Mouse (Mus musculus) testis, postnatal 10 days (tissue): ENCODE results near the gene Pate2.

ENCODE experiments used
- DNase-seq: peaks from one replicate; pipeline ENCODE4 v3.0.0; 2021; ENCODE audit warnings: low spot score

The Pate2 gene

DNA sequence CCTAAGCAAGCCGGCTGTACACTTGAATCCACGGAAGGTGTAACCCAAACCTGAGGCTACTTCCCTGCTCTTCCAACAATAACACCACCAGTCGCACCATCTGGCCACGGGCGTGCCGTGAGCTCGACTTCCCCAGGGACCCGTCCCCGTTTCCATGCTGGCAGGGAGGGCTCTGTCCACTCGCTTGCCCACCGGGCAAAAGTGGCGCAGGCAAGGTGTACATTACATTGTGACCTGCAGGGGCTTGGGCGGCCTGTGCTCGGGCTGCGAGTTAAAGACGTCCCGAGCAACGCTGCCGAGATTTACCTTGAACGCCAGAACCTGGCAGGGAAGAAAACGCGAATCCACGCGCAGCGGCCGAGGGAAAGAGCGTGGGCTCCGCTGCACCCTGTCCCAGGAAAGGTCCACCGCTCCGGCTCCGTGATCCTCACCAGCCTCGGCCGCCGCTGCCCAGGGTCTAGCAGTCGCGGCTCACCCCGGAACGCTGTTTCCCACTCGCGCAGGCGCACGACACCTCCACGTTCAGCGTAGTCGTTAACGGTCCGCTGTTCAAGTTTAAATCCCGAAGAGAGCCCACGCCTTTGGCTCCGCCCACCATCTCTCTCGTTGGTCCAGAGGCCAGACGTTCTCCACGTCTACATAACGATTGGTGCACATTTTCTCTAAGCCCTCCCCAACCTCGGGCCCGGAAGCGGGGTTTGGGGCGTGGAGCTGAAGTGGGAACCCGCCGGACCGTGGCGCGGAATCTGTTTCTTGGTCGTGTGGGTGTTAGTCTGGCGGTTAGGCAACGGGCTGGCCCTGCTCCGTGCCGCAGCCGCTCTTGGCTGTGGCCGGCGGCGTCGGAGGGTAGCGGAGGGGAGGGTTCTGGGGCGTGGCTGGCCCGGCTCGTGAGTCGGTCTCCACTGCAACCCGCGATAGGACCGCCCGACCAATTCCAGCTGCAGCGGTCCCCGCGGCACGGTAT, at the start of gene Pate2, which contains the start of gene Hyls1:
TSS of gene Pate2 (plus strand) at position 714 of the 964 bp plus-strand sequence.
TSS of gene Hyls1 (minus strand) at position 828 of the 964 bp plus-strand sequence.
- DNase-seq = peak; percentile 95

DNA sequence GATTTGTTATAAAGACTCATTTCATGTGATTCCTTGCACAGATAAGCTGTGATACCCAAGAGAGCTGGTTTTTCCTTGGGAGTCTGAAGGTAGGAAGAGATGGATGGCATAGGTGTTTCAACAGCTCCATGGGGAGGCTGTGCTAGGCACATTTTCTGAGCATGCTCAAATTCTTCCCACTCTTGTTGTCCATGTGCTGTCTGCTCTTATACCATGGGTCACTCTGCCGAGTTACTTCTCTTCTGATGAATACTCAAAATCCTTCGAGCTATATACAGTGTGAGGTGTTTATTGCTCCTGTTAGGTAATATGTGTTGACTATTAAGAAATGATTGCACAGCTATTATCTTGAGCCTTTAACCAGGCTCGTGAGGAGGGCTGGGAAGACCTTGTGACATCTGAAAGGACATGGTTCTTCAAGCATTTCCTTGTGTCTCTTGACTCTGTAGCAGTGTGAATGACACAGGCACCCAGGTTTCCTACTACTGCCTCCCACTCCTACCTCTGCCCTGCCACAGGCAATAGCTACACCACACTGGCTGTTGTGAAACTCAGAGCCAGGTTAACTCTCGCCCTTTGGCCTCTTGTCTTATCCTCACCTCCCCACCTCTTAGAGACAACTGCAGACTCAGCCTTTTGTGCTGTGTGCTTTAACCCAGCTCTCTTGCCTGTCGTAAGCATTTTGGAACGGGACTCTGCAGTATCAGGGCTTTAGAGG, 49.3 kb upstream of the Pate2 start:
- DNase-seq = no peak

DNA sequence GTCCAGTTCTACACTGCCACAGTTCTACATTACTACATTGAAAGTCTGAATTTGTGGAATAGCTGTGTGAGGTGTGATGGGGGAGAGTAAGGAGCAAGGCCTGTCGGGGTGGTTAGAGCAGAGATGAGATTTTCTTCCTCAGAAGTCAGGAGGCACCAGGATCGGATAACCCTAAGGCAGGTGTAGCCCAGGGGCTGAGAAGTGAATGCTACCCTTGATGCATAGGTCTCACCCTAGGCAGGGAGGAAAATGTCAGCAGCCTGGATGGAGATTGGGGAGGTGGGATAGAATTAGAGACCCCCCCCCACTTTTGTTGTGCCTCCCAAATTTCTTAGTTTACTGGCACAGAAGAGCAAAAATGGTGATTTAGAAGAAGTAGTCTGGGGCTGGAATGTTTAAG, 47.8 kb upstream of the Pate2 start:
- DNase-seq = no peak

DNA sequence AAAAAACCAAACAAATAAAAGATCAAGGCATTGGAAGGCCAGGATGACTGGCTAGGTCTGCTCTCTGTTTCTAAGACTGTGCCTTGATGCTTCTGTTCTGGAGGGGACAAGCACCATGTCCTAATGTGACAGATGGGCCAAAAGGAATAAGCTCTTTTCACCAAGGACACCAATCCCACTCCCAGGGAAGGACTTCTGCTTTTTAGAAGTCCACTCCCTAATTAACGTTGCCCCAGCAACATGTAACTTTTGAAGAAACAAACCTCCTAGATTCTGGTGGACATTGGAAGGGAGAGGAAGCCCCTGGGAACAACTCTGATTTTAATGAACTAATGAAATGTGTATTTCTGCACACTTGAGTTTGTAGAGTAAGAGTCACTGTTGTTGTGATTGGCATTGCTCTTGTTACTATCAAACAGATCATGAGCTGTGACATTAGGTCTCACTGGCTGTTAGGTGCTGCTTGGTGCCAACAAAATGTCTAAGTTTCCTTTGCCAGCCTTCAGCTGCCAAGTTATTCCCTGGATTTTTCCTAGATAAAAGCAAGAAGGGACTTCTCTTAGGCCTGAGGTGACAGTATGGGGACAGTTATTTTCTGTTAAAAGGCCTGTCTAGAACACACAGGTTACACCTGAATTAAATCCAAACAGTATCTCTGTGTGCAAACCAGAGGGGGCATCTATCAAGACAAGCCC, 47.1 kb upstream of the Pate2 start:
- DNase-seq = no peak

DNA sequence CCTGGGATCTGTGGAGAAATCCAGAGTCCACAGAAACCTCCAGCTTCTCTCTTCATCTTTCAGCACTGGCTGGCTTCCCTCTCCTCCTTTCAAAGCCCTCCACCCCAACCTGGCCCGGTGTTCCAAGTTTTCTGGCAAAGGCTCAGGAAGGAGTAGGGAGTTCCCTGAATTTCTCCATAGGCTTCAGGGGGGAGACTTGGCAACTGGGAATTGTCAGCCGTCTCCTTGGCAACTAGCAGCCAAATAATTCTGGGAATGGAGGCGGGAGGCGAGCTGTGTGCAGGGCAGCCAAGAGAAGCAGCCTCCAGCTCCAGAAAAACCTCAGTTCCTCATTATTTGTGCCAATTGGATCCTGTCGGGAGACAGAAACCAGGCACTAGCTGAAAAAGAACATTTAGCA, 46.5 kb upstream of the Pate2 start:
- no peak for DNase-seq

DNA sequence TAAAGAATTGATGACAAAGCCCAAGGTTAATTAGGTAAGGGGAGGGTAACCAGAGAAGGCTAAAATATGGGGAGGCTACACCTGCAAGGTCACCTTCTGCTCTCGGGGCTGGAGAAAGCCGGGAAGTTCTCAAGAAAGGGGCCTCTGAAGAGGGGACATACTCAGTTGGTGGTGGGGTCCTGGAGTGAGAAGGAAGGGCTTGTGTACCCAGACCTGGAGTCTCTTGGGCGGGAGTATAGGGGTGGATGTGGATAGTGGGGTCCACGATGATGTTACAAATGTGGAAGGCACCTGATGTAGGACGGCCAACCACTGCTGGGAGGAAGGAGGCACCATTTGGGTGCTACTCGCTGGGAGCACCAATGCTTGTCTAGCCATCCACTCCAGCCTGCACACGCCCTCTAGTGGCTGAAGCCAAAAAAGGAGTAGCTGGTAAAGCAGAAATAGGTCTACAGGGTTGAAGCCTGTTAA, 46.1 kb upstream of the Pate2 start:
- DNase-seq = peak; percentile 80

DNA sequence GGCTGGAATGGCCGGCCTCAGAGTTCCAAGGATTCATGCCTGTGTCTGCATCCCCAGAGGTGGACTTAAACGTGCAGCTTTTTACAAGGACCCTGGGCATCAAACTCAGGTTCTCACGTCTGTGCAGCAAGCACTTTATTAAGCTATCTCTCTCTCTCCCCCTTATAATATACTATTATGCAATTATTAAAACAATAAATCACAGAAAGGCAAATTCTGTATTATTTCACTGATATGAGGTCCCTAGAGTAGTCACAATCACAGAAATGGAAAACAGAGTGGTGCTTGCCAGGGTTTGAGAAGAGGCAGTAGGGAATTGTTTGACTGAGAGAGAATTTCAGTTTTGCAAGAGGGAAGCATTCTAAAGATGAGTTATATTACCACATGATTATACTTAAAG, 40.9 kb upstream of the Pate2 start:
- DNase-seq = no peak

DNA sequence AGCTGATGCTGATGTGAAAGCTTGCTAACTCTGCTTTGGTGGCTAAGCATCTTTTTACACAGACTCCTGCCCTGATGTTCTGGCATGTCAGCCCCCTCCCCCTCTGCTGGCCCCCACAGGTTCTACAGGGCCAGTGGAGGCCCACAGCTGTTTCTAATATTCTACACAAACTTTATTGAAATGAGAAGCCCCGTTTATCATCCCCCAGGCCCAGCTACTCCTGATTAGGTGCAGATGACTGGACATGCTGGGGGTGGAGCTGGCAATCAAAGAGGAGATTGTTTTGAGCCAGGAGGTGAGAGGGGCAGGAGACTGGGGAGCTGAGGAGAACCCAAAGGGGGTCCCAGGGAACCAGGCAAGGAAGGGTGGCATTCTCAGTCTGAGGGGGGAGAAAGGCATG, 40.3 kb upstream of the Pate2 start:
- no peak for DNase-seq

DNA sequence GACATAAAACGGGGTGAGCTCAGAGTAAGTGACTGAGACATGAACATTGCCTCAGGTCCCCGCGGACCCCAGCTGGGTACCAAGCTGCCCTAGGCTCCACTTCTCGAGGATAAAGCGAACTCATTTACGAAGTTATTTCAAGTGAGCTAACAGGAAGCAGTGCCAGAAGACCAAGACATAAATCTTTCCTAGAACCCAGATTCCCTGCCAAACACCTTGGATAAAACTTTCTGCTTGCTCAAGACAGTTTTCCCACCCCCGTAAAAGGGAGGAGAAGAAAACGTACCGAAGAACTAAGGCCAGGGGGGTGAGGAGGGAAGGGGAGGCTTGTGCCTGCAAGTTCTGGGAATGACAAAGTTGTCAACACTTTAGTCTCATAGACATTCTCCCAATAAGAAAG, 36.8 kb upstream of the Pate2 start:
- DNase-seq = no peak

DNA sequence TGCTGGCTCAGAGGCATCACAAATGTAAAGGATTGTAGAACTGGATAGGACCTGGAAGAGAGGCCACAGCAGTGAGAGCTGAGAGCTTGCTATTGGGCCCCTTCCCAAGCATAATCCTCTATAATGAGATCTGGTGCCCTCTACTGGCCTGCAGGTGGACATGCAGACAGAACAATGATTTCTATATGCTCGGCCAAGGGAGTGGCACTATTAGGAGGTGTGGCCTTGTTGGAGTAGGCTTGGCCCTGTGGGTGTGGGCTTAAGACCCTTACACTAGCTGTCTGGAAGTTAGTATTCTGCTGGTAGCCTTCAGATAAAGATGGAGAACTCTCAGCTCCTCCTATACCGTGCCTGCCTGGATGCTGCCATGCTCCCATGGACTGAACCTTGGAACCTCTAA, 35.0 kb upstream of the Pate2 start:
- DNase-seq = peak; percentile 65

DNA sequence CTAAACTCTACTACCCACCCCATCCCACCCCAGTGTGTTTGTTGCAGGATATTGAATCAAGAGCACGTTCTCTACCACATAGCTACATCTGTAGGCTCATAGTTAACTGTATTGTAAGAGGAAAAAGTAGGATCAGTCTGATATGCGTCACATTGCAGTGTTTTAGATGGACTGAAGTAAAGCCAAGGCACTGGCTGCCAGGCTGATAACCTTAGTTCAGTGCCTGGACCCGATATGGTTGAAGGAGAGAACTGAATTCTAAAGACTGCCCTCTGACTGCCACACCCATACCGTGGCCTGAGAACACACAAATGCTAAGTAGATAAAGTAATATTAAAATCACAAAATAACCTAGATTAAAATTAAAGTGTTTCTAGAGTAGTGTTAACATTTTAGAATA, 34.2 kb upstream of the Pate2 start:
- no peak for DNase-seq

DNA sequence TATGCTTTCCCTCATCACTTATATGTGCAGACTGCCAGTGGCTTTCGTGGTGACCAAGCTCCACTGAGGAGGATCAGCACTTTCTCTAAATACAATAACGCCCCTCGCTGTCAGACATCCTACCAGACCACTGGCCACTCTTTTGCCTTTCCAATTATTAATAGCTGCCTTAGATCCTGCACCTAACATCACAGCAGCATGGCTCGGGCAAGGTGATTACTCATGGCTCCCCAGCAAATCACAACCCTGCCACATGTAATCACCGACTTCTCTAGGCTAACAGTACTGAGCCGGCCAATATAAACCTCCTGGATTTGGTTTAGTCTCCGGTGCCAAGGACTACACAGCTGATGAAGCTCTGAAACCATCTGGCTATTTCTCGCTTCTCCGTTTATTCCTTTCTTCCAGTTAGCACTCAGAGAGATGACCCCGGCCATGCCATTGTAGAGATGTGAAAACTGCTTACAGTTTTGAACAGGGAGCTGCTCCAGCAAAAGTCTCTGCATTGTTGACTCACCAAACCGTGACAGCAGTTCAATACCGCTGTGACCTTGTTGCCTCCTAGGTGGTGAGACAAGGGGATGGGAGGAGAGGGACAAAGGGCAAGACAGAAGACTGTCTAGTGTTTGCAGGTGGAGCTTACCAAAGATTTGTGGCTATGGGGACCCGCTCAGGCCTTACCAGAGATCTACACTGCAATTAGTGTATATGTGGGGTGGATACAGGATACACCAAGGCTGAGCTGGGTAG, 30.9 kb upstream of the Pate2 start:
- peak; percentile 28 for DNase-seq

DNA sequence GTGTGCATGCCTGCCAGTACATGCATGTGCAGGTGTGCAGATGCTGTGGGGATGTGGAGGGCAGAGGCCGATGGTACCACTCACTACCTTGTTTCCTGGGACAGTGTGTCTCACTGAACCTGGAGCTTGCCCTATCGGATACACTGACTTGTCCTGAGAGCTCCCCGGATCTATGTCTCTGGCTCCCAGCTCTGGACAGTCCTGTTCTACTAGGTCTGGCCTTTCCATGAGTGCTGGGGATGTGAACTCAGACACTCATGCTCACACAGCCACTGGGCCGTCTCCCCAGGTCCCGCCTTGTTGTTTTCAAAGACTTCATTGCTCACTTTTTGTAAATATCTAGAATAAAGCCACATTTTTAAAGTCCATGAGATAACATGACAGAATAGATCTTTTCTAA, 29.1 kb upstream of the Pate2 start:
- DNase-seq = peak; percentile 33

DNA sequence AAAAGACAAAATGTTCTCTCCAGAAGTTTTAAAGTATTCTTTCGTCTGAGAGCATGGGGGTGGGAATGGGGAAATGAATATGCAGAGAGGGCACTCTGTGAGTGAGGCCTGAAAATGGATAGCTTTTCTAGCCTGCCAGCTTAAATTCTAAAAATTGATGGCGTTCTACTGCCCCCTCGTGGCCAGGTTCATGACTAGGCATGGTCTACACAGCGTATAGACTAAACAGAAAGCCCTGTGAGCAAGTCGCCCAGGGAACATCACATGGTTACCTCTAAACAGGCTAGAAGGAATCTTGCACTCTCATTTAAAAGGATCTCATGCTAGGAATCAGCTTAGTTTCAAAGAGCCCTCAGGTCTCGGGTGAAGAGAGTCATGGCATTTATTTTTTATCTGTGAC, 28.6 kb upstream of the Pate2 start:
- DNase-seq = peak; percentile 92

DNA sequence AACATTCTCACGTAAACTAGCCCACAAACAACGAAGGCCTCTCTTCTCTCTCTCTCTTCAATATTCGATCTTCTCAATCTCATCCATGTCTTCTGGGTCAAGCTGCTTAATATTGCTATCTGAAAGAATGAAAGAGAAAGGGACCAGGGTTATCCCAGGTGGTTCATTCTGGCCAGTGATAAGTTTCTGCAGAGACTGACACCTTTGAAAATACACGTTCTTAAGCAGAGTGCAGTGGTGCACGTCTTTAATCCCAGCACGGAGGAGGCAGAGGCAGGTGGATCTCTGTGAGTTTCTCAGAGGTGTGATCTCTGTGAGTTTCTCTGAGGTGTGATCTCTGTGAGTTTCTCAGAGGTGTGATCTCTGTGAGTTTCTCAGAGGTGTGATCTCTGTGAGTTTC, 28.1 kb upstream of the Pate2 start:
- DNase-seq = peak; percentile 7

DNA sequence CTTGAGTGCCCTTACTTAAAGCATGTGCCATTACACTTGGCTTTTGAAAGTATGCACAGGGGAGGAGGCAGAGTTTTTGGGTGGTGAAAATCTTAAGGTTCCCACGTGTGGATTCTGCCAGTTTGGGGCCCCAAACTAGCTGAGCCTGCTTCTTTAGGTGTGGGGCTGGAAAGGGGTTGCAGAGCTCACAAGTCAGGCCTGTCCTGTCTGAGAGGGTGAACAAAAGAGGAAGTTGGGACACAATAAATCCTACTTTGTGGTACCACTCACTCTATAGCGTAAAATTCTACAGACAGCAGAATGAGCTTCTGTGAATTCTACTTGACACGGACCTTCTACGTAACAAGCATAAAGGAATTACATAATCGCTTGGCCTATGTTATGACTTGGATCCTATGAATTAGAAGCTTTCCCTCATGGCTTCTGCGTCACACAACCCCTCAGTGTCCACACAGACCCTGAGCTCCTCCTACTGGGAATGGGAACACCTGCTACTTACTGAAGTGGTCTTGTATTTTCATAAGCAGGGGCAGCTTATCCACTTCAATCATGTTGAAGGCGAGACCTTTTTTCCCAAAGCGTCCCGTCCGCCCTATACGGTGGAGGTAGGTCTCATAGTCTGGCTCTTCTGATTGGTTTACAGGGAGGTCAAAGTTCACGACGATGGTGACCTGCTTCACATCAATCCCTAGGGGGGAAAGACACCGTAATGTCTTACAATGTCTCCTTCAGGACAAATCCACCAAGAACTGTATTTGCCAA, 26.8 kb upstream of the Pate2 start:
- no peak for DNase-seq

DNA sequence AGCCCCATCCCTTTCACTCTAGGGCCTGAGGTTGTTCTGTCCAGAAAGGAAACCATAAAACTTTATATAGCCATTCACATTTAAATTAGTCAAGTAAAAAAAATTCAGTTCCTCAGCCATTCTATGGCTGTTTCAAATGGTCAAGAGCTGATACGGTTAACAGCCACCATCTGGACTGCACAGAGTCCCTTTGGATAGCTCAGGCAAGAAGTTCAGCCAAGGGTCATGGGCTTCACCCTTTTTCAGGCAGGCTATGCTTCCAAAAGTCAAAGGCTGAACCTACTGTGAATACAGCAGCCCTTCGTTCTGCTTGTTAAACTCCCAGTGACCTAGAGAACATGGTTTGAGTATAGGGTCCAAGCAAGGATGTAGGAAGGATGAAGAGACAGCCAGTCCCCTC, 25.4 kb upstream of the Pate2 start:
- DNase-seq = no peak

DNA sequence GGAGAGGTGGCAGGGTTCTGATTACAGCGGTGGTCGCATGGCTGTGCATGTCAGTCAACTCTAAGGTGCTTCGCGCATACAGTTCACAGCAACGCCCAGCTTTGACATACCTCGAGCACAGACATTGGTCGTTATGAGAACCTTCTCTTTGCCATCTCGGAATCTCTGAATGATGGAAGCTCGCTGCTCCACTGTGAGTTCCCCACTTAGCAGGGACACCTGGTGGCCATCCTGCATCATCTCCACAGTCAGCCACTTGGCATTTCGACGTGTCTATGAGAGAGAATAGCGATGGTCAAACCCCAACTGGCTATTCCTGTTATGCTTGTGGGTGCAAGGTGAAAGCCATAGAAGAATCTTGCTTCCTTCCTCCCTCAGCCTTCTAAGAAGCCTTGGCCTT, 24.4 kb upstream of the Pate2 start:
- no peak for DNase-seq

DNA sequence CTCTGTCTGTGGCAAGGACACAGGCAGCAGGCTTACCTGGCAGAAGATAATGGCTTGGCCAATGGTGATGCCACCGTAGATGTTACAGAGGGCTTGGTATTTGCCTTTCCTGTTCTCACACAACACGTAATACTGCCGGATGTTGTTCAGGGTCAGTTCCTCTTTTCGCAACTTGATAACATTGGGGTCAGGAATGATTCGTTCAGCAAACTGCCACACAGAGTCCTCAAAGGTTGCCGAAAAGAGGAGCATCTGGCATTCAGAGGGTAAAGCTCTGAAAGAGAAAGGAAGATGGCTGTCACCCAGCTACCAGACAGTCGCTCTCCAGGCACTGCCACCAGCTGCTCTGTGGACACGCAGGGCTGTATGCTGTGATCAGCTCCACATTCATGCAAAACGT, 23.3 kb upstream of the Pate2 start:
- DNase-seq = no peak

DNA sequence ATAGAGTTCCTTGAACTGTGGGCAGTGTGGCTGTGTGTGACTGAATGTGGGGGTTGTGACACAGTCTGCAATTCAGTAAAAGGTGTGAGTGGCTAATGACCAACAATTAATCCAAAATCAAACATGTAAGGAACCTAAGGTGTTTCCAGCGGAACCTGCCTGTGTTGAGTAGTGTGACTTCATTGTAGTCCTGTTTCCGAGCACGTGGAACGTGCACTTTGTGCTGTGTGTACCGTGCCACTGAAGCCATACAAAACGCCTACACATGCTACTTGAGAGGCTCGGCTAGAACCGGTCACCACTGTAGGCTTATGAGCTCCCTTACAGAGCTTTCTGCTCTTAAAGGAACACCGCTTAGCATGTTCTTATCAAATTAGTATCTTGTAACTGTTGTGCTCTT, 21.6 kb upstream of the Pate2 start:
- DNase-seq = no peak

DNA sequence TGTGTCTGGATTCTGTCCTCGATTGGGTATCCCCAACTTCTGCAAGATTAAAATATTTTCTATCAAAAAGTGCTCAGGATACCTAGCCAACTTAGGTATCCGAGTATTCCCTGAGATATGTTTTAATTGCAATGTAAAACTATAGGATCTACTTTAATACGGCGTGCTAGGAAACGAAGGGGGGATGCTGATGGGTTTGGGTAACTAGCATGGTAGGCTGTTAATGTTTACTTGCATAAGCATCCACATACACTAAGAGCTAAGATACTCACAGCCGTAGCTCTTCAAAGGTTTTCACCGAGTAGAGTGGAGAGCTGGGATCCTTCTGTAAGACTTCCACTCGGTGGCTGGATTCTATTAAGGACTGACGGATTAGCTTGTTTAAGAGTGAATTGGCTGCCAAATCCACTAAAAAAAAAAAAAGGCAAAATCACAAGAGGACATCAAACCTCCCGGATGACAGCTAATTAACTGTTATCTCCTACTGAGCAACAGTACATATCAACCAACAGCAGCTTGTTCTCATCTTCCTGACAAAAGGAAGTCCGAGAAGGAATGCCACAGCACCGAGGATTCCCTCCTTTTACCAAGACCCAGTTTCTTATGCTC, 13.5 kb upstream of the Pate2 start:
- no peak for DNase-seq
